In genomic region chr9:84031406-84031805, GRCm38 (mm10) we compare ENCODE assay signal across 21 mouse cellular contexts.
"Had no signal": no experiment of that assay in that cellular context is flagged by ENCODE, and none has a peak within 500 bp of the region (broad histone marks: within the 10 kb centered on the region; RNA-seq: fewer than 3 reads in every experiment).

No protein-coding gene starts in this region.

- H3K4me2 ChIP-seq: liver, embryonic 15.5 days; lung, embryonic 15.5 days; midbrain, embryonic 12.5 days; midbrain, embryonic 15.5 days; neural tube, embryonic 12.5 days had no signal

- ATAC-seq: liver, postnatal 0 days; lung, postnatal 0 days; midbrain, embryonic 15.5 days had no signal

- DNase-seq: liver, postnatal 0 days; lung, adult 2 months; lung, postnatal 14 days; lung, postnatal 36 days; retina, postnatal 1 day; right cerebral cortex, adult 18-20 months; right cerebral cortex, postnatal 25 days; right cerebral cortex, postnatal 4 days; spleen, adult 18-20 months; thymus, adult 18-20 months; thymus, postnatal 14 days; thymus, postnatal 36 days had no signal

- H3K27me3 ChIP-seq: liver, embryonic 15.5 days; lung, embryonic 15.5 days; megakaryocyte, embryonic 14.5 days; midbrain, embryonic 12.5 days; midbrain, embryonic 15.5 days; neural tube, embryonic 12.5 days had no signal

- H3K9me3 ChIP-seq: liver, embryonic 15.5 days; lung, embryonic 15.5 days; megakaryocyte, embryonic 14.5 days; midbrain, embryonic 12.5 days; midbrain, embryonic 15.5 days; neural tube, embryonic 12.5 days had no signal

- H3K4me3 ChIP-seq: liver, embryonic 15.5 days; lung, embryonic 15.5 days; megakaryocyte, embryonic 14.5 days; midbrain, embryonic 12.5 days; midbrain, embryonic 15.5 days; myocyte; neural tube, embryonic 12.5 days had no signal

- H3K27ac ChIP-seq: liver, embryonic 15.5 days; lung, embryonic 15.5 days; macrophage; midbrain, embryonic 15.5 days; neural tube, embryonic 12.5 days had no signal

- H3K36me3 ChIP-seq: liver, embryonic 15.5 days; lung, embryonic 15.5 days; midbrain, embryonic 12.5 days; midbrain, embryonic 15.5 days; neural tube, embryonic 12.5 days had no signal

- H3K9ac ChIP-seq: liver, embryonic 15.5 days; liver, postnatal 0 days; lung, embryonic 15.5 days; midbrain, embryonic 12.5 days; midbrain, embryonic 15.5 days; neural tube, embryonic 12.5 days had no signal

- H3K4me1 ChIP-seq: liver, embryonic 15.5 days had no signal
